Mouse (Mus musculus) E14TG2a.4 (cell line): ENCODE data around the gene Smim1.
A peak's percentile ranks its signal among the peaks of the same experiment; 100 is the strongest.

Experiments
- H3K27me3 ChIP-seq: 2 replicates; pipeline ENCODE4 v1.6.1; 2014; ENCODE audit warnings: low read length, control low read depth; ENCODE audit not compliant: insufficient read depth
- H3K36me3 ChIP-seq: 2 replicates; pipeline ENCODE4 v1.6.1; 2014; ENCODE audit warnings: low read length, control low read depth; ENCODE audit not compliant: insufficient read depth
- H3K4me1 ChIP-seq: replicated peaks from 2 replicates; pipeline ENCODE4 v1.6.1; 2014; ENCODE audit warnings: low read depth, low read length, control low read depth
- H3K4me3 ChIP-seq: replicated peaks from 2 replicates; pipeline ENCODE4 v1.5.1; 2014; ENCODE audit warnings: mild to moderate bottlenecking, low read length
- H3K9me3 ChIP-seq: 2 replicates; pipeline ENCODE4 v1.6.1; 2014; ENCODE audit warnings: low read length, control low read depth
- CTCF ChIP-seq: conservative IDR thresholded peaks from 2 replicates; pipeline ENCODE4 v1.5.1; 2014; ENCODE audit warnings: low read length
- NANOG ChIP-seq: IDR thresholded peaks from 2 replicates; pipeline ENCODE4 v1.6.1; 2014; ENCODE audit warnings: borderline replicate concordance, low read length, mixed read lengths
- POU5F1 ChIP-seq: IDR thresholded peaks from 2 replicates; pipeline ENCODE4 v1.6.1; 2014; ENCODE audit warnings: low read length, borderline replicate concordance

Gene Smim1

DNA sequence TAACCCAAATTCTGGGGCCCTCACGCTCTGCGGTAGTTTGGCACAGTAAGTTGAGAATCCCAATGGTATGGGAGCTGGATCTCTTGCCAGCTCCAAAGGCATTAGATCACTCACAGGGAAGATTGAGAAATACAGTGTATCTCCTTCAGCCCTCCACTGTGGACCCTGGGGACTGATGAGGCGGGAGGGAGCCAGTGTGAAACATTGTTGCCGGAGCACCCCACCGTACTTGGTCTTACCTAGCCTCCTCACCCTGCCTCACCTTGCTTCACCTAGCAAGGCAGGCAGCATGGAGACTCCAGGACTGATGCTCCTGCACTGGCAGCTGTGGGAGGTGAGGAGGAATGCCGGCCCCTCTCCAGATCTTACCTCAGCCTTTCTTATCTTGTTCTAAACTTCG, 29.5 kb upstream of the Smim1 start:
- H3K9me3 ChIP-seq: no peaks in the 10 kb centered on the region
- peaks cover 36% of the 10 kb centered on the region for H3K36me3 ChIP-seq
- TF ChIP-seq NANOG (no peak), POU5F1 (no peak), CTCF (no peak)
- H3K27me3 ChIP-seq: peaks cover 84% of the 10 kb centered on the region
- no peak overlapping the region for H3K4me3 ChIP-seq
- H3K4me1 ChIP-seq: 0 out of 2 replicates have a peak, but pooled peaks cover 3% of the 10 kb centered on the region

DNA sequence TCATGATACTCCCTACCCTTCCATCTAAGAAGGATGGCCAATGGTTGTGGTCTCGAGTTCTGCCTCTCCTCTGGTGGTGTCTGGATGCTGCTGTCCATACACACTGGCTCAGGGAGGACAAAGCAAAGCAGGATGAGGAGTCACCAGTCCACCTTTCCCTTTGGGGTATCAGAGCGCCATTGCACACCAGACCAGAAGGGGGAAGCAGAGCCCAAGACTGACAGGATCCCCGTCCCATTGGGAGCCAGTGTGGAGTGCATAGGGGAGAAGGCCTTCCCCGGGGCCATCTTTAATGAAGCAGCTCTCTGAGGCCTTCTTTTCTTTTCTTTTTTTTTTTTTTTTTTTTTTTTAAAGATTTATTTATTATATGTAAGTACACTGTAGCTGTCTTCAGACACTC, 27.0 kb upstream of the Smim1 start:
- Histone ChIP-seq H3K27me3 (peaks cover 67% of the 10 kb centered on the region), H3K9me3 (no peaks in the 10 kb centered on the region), H3K36me3 (peaks cover 14% of the 10 kb centered on the region), H3K4me1 (no peaks in the 10 kb centered on the region), H3K4me3 (no peak overlapping the region)
- TF ChIP-seq CTCF (peak; percentile 42), NANOG (no peak), POU5F1 (no peak)

DNA sequence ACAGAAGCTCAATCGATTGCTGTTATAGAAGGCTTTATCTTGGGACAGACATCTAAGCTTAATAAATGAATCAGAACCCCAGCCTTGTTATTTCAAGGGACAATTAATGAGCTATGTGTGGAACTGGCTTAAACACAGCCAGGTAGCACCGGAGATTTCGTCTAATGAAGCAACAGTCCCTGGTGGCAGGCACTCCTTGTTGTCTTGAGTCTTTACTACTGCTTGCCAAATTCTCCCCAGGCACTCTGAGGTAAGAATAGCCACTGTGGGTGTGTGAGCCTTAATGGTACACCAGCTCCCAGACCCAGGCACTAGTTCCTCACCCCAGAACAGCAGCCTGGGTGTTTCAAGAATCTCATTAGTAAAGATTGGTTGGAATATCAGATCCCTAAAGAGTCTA, 25.4 kb upstream of the Smim1 start:
- Histone ChIP-seq H3K36me3 (no peaks in the 10 kb centered on the region), H3K4me3 (no peak overlapping the region), H3K9me3 (no peaks in the 10 kb centered on the region), H3K4me1 (no peaks in the 10 kb centered on the region), H3K27me3 (peaks cover 62% of the 10 kb centered on the region)
- TF ChIP-seq POU5F1 (no peak), CTCF (no peak), NANOG (no peak)

DNA sequence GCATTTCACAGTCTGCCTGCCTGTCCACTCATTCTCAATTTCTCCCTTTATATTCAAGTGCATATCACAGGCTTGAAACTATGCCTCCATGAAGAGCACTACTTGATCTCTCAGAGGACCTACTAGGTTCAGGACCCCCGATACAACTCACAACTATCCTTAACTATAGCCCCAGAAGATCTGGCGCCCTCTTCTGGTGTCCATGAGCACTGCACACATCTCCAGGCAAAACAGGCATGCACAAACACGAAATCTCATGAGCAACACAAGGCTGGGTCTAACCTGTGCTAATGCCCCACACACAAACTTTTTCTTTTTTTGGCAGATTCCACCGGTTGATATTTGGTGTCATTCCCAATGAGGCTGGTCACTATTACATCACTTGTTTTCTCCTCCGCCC, 19.8 kb upstream of the Smim1 start:
- TF ChIP-seq POU5F1: no peak
- TF ChIP-seq CTCF: peak; percentile 62
- Histone ChIP-seq H3K36me3 (no peaks in the 10 kb centered on the region), H3K27me3 (peaks cover 61% of the 10 kb centered on the region), H3K9me3 (no peaks in the 10 kb centered on the region), H3K4me1 (no peaks in the 10 kb centered on the region), H3K4me3 (no peak overlapping the region)

DNA sequence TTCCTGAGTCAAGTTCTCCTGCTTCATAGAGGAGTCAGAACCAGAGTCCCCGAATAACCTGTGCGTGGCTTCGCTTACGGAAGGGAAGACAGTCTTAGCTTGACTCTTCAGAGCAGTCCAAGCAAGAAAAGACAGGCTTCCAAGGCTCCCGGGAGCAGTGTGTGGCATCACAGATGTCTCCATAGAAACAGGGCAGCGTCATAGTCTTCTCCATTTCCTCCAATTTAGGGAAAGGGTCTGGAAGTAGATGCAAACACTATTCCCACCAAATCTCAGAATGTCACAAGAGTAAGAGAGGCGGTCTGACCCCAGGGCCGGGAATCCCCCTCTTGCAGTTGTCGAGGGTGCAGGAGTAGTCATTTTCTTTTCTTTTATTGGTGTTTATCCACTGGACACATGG, 16.5 kb upstream of the Smim1 start, which contains the start of gene Ccdc27:
Gene Ccdc27 (minus strand): TSS at position 101 of the 400 bp plus-strand sequence.
- H3K9me3 ChIP-seq: no peaks in the 10 kb centered on the region
- no peak within 1 kb of the TSS for H3K4me3 ChIP-seq
- no peaks in the 10 kb centered on the region for H3K36me3 ChIP-seq
- no peaks in the 10 kb centered on the region for H3K4me1 ChIP-seq
- TF ChIP-seq CTCF (no peak), NANOG (no peak), POU5F1 (no peak)
- peaks cover 77% of the 10 kb centered on the region for H3K27me3 ChIP-seq

DNA sequence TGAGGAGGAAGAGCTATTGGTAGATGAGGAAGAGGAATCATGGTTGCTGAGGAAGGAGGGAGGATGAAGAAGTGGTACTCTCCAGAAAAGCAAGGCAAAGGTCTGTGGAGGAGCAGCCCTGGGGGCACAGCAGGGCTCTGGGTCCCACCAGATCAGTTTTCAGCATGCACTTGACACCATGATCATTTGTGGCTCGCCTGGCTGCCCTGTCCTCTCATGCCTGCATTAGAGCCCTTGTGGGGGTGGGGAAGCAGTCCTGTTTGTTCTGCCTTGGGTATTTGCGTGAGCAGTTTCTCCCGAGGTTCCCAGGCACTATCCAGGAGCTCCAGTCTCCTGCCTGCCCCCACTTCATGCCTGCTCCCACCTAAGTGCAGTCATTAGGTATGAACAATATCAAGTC, 11.1 kb upstream of the Smim1 start:
- TF ChIP-seq CTCF (no peak), POU5F1 (no peak), NANOG (no peak)

DNA sequence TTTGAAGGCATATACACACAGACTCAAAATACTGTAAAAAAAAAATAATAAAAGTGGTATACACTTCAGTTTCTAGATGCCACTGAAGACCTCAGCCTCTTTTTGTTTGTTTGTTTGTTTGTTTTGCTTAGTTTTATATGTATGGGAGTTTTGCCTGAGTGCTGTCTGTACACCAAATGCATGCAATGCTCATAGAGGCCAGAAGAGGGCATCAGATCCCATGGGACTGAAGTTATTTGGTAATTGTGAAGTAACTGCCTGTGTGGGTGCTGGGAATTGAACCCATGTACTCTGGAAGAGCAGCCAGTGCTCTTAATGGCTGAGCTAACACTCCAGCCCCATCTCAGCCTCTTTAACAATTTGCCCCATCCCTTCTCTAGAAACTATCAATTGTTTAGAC, 2.6 kb upstream of the Smim1 start:
- Histone ChIP-seq H3K4me1 (peaks cover 23% of the 10 kb centered on the region), H3K36me3 (no peaks in the 10 kb centered on the region), H3K4me3 (no peak overlapping the region), H3K9me3 (no peaks in the 10 kb centered on the region), H3K27me3 (peaks cover 76% of the 10 kb centered on the region)
- no peak for TF ChIP-seq NANOG
- peak; percentile 76 for TF ChIP-seq CTCF

More for the DNA sequence above, 11.1 kb upstream of the Smim1 start:
- Histone ChIP-seq H3K27me3 (peaks cover 94% of the 10 kb centered on the region), H3K9me3 (no peaks in the 10 kb centered on the region), H3K4me1 (no peaks in the 10 kb centered on the region), H3K36me3 (no peaks in the 10 kb centered on the region), H3K4me3 (no peak overlapping the region)

DNA sequence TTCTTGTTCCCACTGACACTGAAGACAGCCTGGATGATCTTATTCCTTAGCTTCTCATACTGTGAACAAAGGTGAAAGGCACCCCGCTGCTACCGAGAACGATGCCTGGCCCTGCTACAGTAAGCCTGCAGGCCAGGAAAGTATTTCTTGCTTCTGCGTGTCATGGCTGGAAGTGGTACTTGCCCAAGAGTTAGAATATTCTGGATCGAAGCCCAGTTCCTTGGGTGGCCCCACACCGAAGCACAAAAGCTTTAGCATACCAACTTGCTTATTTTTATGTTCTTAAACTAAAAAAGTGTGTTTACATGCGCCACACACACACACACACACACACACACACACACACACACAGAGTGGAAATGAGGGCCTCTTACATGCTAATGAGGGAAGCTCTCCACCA, 2.0 kb upstream of the Smim1 start:
- TF ChIP-seq POU5F1 (no peak), CTCF (no peak), NANOG (no peak)
- H3K4me3 ChIP-seq: no peak overlapping the region

DNA sequence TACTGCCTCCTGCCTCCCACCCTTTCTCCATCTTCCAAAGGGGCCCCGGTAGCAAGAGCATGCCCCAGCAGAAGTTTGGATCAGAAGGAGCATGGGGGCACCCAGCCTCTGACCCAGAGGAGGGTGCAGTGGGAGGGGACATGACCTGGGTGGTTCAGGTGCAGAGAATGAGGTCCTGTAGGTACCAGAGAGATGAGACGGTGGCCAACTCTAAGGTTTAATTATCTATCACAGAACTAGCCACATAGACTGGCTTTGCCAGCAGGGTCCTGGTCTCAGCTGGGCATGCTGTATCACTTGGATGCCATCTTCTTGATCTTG, 371 bp upstream of the Smim1 start:
- H3K9me3 ChIP-seq: no peaks in the 10 kb centered on the region
- TF ChIP-seq POU5F1 (no peak), CTCF (no peak), NANOG (no peak)
- peaks cover 37% of the 10 kb centered on the region for H3K4me1 ChIP-seq
- peaks cover 12% of the 10 kb centered on the region for H3K36me3 ChIP-seq
- H3K27me3 ChIP-seq: peaks cover 63% of the 10 kb centered on the region
- peak overlapping the region; percentile 65 for H3K4me3 ChIP-seq

More for the DNA sequence above, 2.0 kb upstream of the Smim1 start:
- Histone ChIP-seq H3K27me3 (peaks cover 72% of the 10 kb centered on the region), H3K4me1 (peaks cover 23% of the 10 kb centered on the region), H3K9me3 (no peaks in the 10 kb centered on the region), H3K36me3 (no peaks in the 10 kb centered on the region)
